9 mouse cellular contexts compared by ENCODE assay signal in the genomic region with DNA sequence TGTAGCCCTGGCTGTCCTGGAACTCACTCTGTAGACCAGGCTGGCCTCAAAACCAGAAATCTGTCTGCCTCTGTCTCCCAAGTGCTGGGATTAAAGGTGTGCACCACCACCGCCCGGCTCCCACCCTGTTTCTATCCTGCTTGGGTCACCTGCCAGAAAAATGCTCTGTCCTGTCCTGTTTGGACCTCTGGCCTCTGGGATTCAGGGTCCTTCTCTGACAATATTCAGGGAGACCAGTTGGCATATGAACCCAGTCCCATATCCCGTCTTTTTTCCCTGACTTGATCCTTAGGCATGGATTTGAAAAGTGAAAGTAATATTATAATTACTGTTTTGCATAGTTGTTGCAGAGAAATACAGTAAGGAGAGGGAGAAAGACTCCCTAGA. TPM values are rescaled to one million over a fixed set of nuclear protein-coding genes. Genes with fewer than 3 reads are reported as not detected.
A peak's percentile ranks its signal among the peaks of the same experiment; 100 is the strongest.
DNase-seq lines count a peak whose midpoint lies in the region; ATAC-seq lines count a peak whose summit lies in the region.
"Had no signal": no experiment of that assay in that cellular context is flagged by ENCODE, and none has a peak within 500 bp of the region (broad histone marks: within the 10 kb centered on the region; RNA-seq: fewer than 3 reads in every experiment).

No protein-coding gene starts in this region.

- H3K9me3 ChIP-seq in heart, embryonic 12.5 days (replicated peaks) = no peaks in the 10 kb centered on the region
- H3K9me3 ChIP-seq in midbrain, embryonic 16.5 days (replicated peaks; ENCODE audit: control insufficient read depth, low read length, poor library complexity, severe bottlenecking) = no peaks in the 10 kb centered on the region
- H3K9me3 ChIP-seq in midbrain, embryonic 15.5 days = no peaks in the 10 kb centered on the region
- H3K9me3 ChIP-seq in intestine, embryonic 15.5 days = no peaks in the 10 kb centered on the region
- H3K9me3 ChIP-seq in stomach, embryonic 15.5 days = no peaks in the 10 kb centered on the region
- no peaks in the 10 kb centered on the region for H3K9me3 ChIP-seq in hindbrain, embryonic 14.5 days (ENCODE audit: control insufficient read depth, low read length)

- no peak overlapping the region for H3K4me3 ChIP-seq in heart, embryonic 12.5 days
- no peak overlapping the region for H3K4me3 ChIP-seq in midbrain, embryonic 16.5 days (ENCODE audit: low read depth, low read length)
- H3K4me3 ChIP-seq in midbrain, embryonic 15.5 days = no peak overlapping the region
- H3K4me3 ChIP-seq in intestine, embryonic 15.5 days (replicated peaks) = no peak overlapping the region
- no peak overlapping the region for H3K4me3 ChIP-seq in stomach, embryonic 15.5 days (replicated peaks)
- no peak overlapping the region for H3K4me3 ChIP-seq in hindbrain, embryonic 14.5 days (replicated peaks; ENCODE audit: low read length)

- no peak for ATAC-seq in heart, embryonic 12.5 days (ENCODE audit: insufficient number of reproducible peaks, low FRiP score)
- no peak for ATAC-seq in midbrain, embryonic 16.5 days
- no peak for ATAC-seq in midbrain, embryonic 15.5 days (replicated peaks)
- ATAC-seq in intestine, embryonic 15.5 days = no peak
- ATAC-seq in stomach, embryonic 15.5 days (ENCODE audit: insufficient read depth, low FRiP score, low read depth) = no peak
- no peak for ATAC-seq in hindbrain, embryonic 14.5 days (ENCODE audit: low FRiP score)

- DNase-seq in heart, adult 8-10 months (ENCODE audit: low spot score) = no peak
- DNase-seq in c-Kit-positive CD71-positive TER-119-positive erythroid progenitor cells, embryonic 14.5 days (ENCODE audit: low spot score) = no peak
- no peak for DNase-seq in hindbrain, embryonic 14.5 days (ENCODE audit: low spot score)

- peak overlapping the region; percentile 56; the same call in 1 of the 2 replicates for H3K9ac ChIP-seq in heart, embryonic 12.5 days
- 0 out of 2 replicates have a peak overlapping the region, but pooled peaks have one; percentile 14 for H3K9ac ChIP-seq in midbrain, embryonic 16.5 days (ENCODE audit: low read depth, low read length)
- H3K9ac ChIP-seq in midbrain, embryonic 15.5 days = no peak overlapping the region
- H3K9ac ChIP-seq in intestine, embryonic 15.5 days = no peak overlapping the region
- no peak overlapping the region for H3K9ac ChIP-seq in stomach, embryonic 15.5 days
- no peak overlapping the region for H3K9ac ChIP-seq in hindbrain, embryonic 14.5 days

- peaks cover 34% of the 10 kb centered on the region for H3K36me3 ChIP-seq in heart, embryonic 12.5 days
- H3K36me3 ChIP-seq in midbrain, embryonic 16.5 days (ENCODE audit: control insufficient read depth, insufficient read depth, low read length) = peaks cover 14% of the 10 kb centered on the region
- peaks cover 23% of the 10 kb centered on the region for H3K36me3 ChIP-seq in midbrain, embryonic 15.5 days (replicated peaks)
- H3K36me3 ChIP-seq in intestine, embryonic 15.5 days = peaks cover 15% of the 10 kb centered on the region; the same call in 1 of the 2 replicates
- peaks cover 17% of the 10 kb centered on the region for H3K36me3 ChIP-seq in stomach, embryonic 15.5 days
- peaks cover 29% of the 10 kb centered on the region for H3K36me3 ChIP-seq in hindbrain, embryonic 14.5 days (replicated peaks; ENCODE audit: control insufficient read depth, insufficient read depth)

- H3K27ac ChIP-seq in heart, embryonic 12.5 days (ENCODE audit: poor library complexity, severe bottlenecking) = no peak overlapping the region
- H3K27ac ChIP-seq in midbrain, embryonic 16.5 days (ENCODE audit: low read length) = no peak overlapping the region
- no peak overlapping the region for H3K27ac ChIP-seq in midbrain, embryonic 15.5 days
- no peak overlapping the region for H3K27ac ChIP-seq in intestine, embryonic 15.5 days
- no peak overlapping the region for H3K27ac ChIP-seq in stomach, embryonic 15.5 days
- no peak overlapping the region for H3K27ac ChIP-seq in hindbrain, embryonic 14.5 days

- 76% methylated on average over 3 of the region's 3 CpGs for WGBS in heart, embryonic 12.5 days
- 86% methylated on average over 3 of the region's 3 CpGs for WGBS in midbrain, embryonic 16.5 days
- WGBS in midbrain, embryonic 15.5 days = 79% methylated on average over 3 of the region's 3 CpGs
- WGBS in intestine, embryonic 15.5 days = 74% methylated on average over 3 of the region's 3 CpGs
- WGBS in stomach, embryonic 15.5 days = 71% methylated on average over 3 of the region's 3 CpGs
- 84% methylated on average over 3 of the region's 3 CpGs for WGBS in hindbrain, embryonic 14.5 days

- no peak overlapping the region for H3K4me2 ChIP-seq in heart, embryonic 12.5 days
- H3K4me2 ChIP-seq in midbrain, embryonic 16.5 days (ENCODE audit: low read length) = no peak overlapping the region
- no peak overlapping the region for H3K4me2 ChIP-seq in midbrain, embryonic 15.5 days
- H3K4me2 ChIP-seq in intestine, embryonic 15.5 days (replicated peaks) = peak overlapping the region; percentile 26; the same call in 1 of the 2 replicates
- H3K4me2 ChIP-seq in stomach, embryonic 15.5 days = peak overlapping the region; percentile 17
- H3K4me2 ChIP-seq in hindbrain, embryonic 14.5 days (replicated peaks) = no peak overlapping the region

- peaks cover 26% of the 10 kb centered on the region for H3K4me1 ChIP-seq in heart, embryonic 12.5 days (replicated peaks)
- H3K4me1 ChIP-seq in midbrain, embryonic 16.5 days (ENCODE audit: control insufficient read depth, insufficient read depth, low read length) = peaks cover 11% of the 10 kb centered on the region
- peaks cover 29% of the 10 kb centered on the region for H3K4me1 ChIP-seq in midbrain, embryonic 15.5 days
- H3K4me1 ChIP-seq in intestine, embryonic 15.5 days (replicated peaks) = peaks cover 11% of the 10 kb centered on the region
- H3K4me1 ChIP-seq in stomach, embryonic 15.5 days = peaks cover 17% of the 10 kb centered on the region
- H3K4me1 ChIP-seq in hindbrain, embryonic 14.5 days (replicated peaks; ENCODE audit: control insufficient read depth, insufficient read depth, low read length) = peaks cover 7% of the 10 kb centered on the region; the same call in 1 of the 2 replicates

- H3K27me3 ChIP-seq in heart, embryonic 12.5 days (replicated peaks) = no peaks in the 10 kb centered on the region
- no peaks in the 10 kb centered on the region for H3K27me3 ChIP-seq in midbrain, embryonic 16.5 days (ENCODE audit: control insufficient read depth, insufficient read depth, low read depth, low read length)
- H3K27me3 ChIP-seq in midbrain, embryonic 15.5 days (replicated peaks) = no peaks in the 10 kb centered on the region
- H3K27me3 ChIP-seq in intestine, embryonic 15.5 days (replicated peaks) = no peaks in the 10 kb centered on the region
- H3K27me3 ChIP-seq in stomach, embryonic 15.5 days (replicated peaks) = no peaks in the 10 kb centered on the region
- no peaks in the 10 kb centered on the region for H3K27me3 ChIP-seq in hindbrain, embryonic 14.5 days (ENCODE audit: control insufficient read depth, insufficient read depth, low read length)

RNA-seq across cellular contexts. Expression of a gene that starts 1.6 kb away (rescaled TPM):
- polyA plus RNA-seq in heart, embryonic 12.5 days (2016; fragmentation: Nextera tagmentation; extraction: Ambion mirVana) = 189 and 191 TPM in 2 replicates
- 10 to 100 TPM; 76.5 to 84.8 (median 79.6) TPM for total RNA-seq in heart, adult 8-10 months (2022)
- polyA plus RNA-seq in midbrain, embryonic 16.5 days (2015; fragmentation: Nextera tagmentation; extraction: Ambion mirVana) = 65.2 and 75.8 TPM in 2 replicates
- 75.2 and 82.0 TPM in 2 replicates for polyA plus RNA-seq in midbrain, embryonic 15.5 days (2015; fragmentation: Nextera tagmentation; extraction: Ambion mirVana)
- polyA plus RNA-seq in intestine, embryonic 15.5 days (2015; fragmentation: Nextera tagmentation; extraction: Ambion mirVana) = 156 and 171 TPM in 2 replicates
- polyA plus RNA-seq in stomach, embryonic 15.5 days (2015; fragmentation: Nextera tagmentation; extraction: Ambion mirVana) = 155 and 161 TPM in 2 replicates
- 52.4 and 63.6 TPM in 2 replicates for polyA plus RNA-seq in hindbrain, embryonic 14.5 days (2014; fragmentation: Nextera tagmentation; extraction: Ambion mirVana)

RNA-seq across cellular contexts. Expression of a gene that starts 15.8 kb away (rescaled TPM):
- 4.5 and 5.6 TPM in 2 replicates for polyA plus RNA-seq in heart, embryonic 12.5 days (2016; fragmentation: Nextera tagmentation; extraction: Ambion mirVana)
- total RNA-seq in heart, adult 8-10 months (2022) = 1 to 10 TPM; 2.5 to 5.4 (median 3.6) TPM
- 18.1 and 20.5 TPM in 2 replicates for polyA plus RNA-seq in midbrain, embryonic 16.5 days (2015; fragmentation: Nextera tagmentation; extraction: Ambion mirVana)
- polyA plus RNA-seq in midbrain, embryonic 15.5 days (2015; fragmentation: Nextera tagmentation; extraction: Ambion mirVana) = 28.7 and 36.4 TPM in 2 replicates
- 3.2 and 3.5 TPM in 2 replicates for polyA plus RNA-seq in intestine, embryonic 15.5 days (2015; fragmentation: Nextera tagmentation; extraction: Ambion mirVana)
- polyA plus RNA-seq in stomach, embryonic 15.5 days (2015; fragmentation: Nextera tagmentation; extraction: Ambion mirVana) = 5.5 and 6.1 TPM in 2 replicates
- polyA plus RNA-seq in hindbrain, embryonic 14.5 days (2014; fragmentation: Nextera tagmentation; extraction: Ambion mirVana) = 30.9 and 40.4 TPM in 2 replicates
- polyA plus RNA-seq: activated CD4-positive, CD25-positive, alpha-beta regulatory T cell, adult 4 months had no signal

RNA-seq across cellular contexts. Expression of a gene that starts 24.0 kb away (rescaled TPM):
- polyA plus RNA-seq in heart, embryonic 12.5 days (2016; fragmentation: Nextera tagmentation; extraction: Ambion mirVana) = 253 and 260 TPM in 2 replicates
- 100 to 1,000 TPM; 174 to 204 (median 197) TPM for total RNA-seq in heart, adult 8-10 months (2022)
- 144 and 150 TPM in 2 replicates for polyA plus RNA-seq in midbrain, embryonic 16.5 days (2015; fragmentation: Nextera tagmentation; extraction: Ambion mirVana)
- polyA plus RNA-seq in midbrain, embryonic 15.5 days (2015; fragmentation: Nextera tagmentation; extraction: Ambion mirVana) = 146 and 168 TPM in 2 replicates
- polyA plus RNA-seq in intestine, embryonic 15.5 days (2015; fragmentation: Nextera tagmentation; extraction: Ambion mirVana) = 305 and 329 TPM in 2 replicates
- 256 and 259 TPM in 2 replicates for polyA plus RNA-seq in stomach, embryonic 15.5 days (2015; fragmentation: Nextera tagmentation; extraction: Ambion mirVana)
- polyA plus RNA-seq in hindbrain, embryonic 14.5 days (2014; fragmentation: Nextera tagmentation; extraction: Ambion mirVana) = 154 and 157 TPM in 2 replicates

RNA-seq across cellular contexts. Expression of a gene that starts 38.2 kb away (rescaled TPM):
- 16.5 and 22.5 TPM in 2 replicates for polyA plus RNA-seq in heart, embryonic 12.5 days (2016; fragmentation: Nextera tagmentation; extraction: Ambion mirVana)
- 1 to 10 TPM; 3.4 to 7.2 (median 4.4) TPM for total RNA-seq in heart, adult 8-10 months (2022)
- 8.3 and 11.6 TPM in 2 replicates for polyA plus RNA-seq in midbrain, embryonic 16.5 days (2015; fragmentation: Nextera tagmentation; extraction: Ambion mirVana)
- 9.0 TPM in 2 replicates for polyA plus RNA-seq in midbrain, embryonic 15.5 days (2015; fragmentation: Nextera tagmentation; extraction: Ambion mirVana)
- 3.3 and 5.1 TPM in 2 replicates for polyA plus RNA-seq in intestine, embryonic 15.5 days (2015; fragmentation: Nextera tagmentation; extraction: Ambion mirVana)
- 7.3 and 7.8 TPM in 2 replicates for polyA plus RNA-seq in stomach, embryonic 15.5 days (2015; fragmentation: Nextera tagmentation; extraction: Ambion mirVana)
- 5.0 and 8.4 TPM in 2 replicates for polyA plus RNA-seq in hindbrain, embryonic 14.5 days (2014; fragmentation: Nextera tagmentation; extraction: Ambion mirVana)

RNA-seq across cellular contexts. Expression of a gene that starts 38.5 kb away (rescaled TPM):
- 1.7 and 1.8 TPM in 2 replicates for polyA plus RNA-seq in heart, embryonic 12.5 days (2016; fragmentation: Nextera tagmentation; extraction: Ambion mirVana)
- under 1 TPM in 1 of 4 experiments, not detected in 3; 0.16 TPM for total RNA-seq in heart, adult 8-10 months (2022)
- 151 and 155 TPM in 2 replicates for polyA plus RNA-seq in midbrain, embryonic 16.5 days (2015; fragmentation: Nextera tagmentation; extraction: Ambion mirVana)
- 160 and 165 TPM in 2 replicates for polyA plus RNA-seq in midbrain, embryonic 15.5 days (2015; fragmentation: Nextera tagmentation; extraction: Ambion mirVana)
- polyA plus RNA-seq in intestine, embryonic 15.5 days (2015; fragmentation: Nextera tagmentation; extraction: Ambion mirVana) = 8.7 and 10.8 TPM in 2 replicates
- polyA plus RNA-seq in stomach, embryonic 15.5 days (2015; fragmentation: Nextera tagmentation; extraction: Ambion mirVana) = 8.8 and 9.2 TPM in 2 replicates
- 106 TPM in 2 replicates for polyA plus RNA-seq in hindbrain, embryonic 14.5 days (2014; fragmentation: Nextera tagmentation; extraction: Ambion mirVana)

Comparison
In these comparisons a context has a peak if more than half of its experiments do, and no peak if none do; other contexts are left out.
1. H3K9ac ChIP-seq: peak in heart, embryonic 12.5 days (single experiment) and midbrain, embryonic 16.5 days (single experiment); none in midbrain, embryonic 15.5 days (single experiment), intestine, embryonic 15.5 days (single experiment), stomach, embryonic 15.5 days (single experiment) and hindbrain, embryonic 14.5 days (single experiment).
2. H3K4me2 ChIP-seq: peak in intestine, embryonic 15.5 days (single experiment) and stomach, embryonic 15.5 days (single experiment); none in heart, embryonic 12.5 days (single experiment), midbrain, embryonic 16.5 days (single experiment), midbrain, embryonic 15.5 days (single experiment) and hindbrain, embryonic 14.5 days (single experiment).